Mouse (Mus musculus) neural tube, embryonic 13.5 days (tissue): ENCODE results near the gene Skiv2l. TPM values are rescaled to one million over a fixed set of nuclear protein-coding genes. Genes with fewer than 3 reads are reported as not detected.
A peak's percentile ranks its signal among the peaks of the same experiment; 100 is the strongest.

Source experiments
- ATAC-seq: fragments of 200-750 bp; cut with Nextera tagmentation; 2 replicates; pipeline ENCODE4 v1.8.0; 2017; ENCODE audit warnings: low read depth, mild to moderate bottlenecking, moderate TSS enrichment, moderate library complexity
- H3K27ac ChIP-seq: fragments of 300-500 bp; sonication (generic); replicated peaks from 2 replicates; pipeline ENCODE4 v1.5.1; 2015; ENCODE audit warnings: moderate library complexity, mild to moderate bottlenecking, inconsistent platforms
- H3K27me3 ChIP-seq: fragments of 300-500 bp; sonication (generic); 2 replicates; pipeline ENCODE4 v1.6.1; 2015; ENCODE audit warnings: mild to moderate bottlenecking, inconsistent platforms
- H3K36me3 ChIP-seq: fragments of 300-500 bp; sonication (generic); 2 replicates; pipeline ENCODE4 v1.6.1; 2015; ENCODE audit warnings: mild to moderate bottlenecking, inconsistent platforms
- H3K4me1 ChIP-seq: fragments of 300-500 bp; sonication (generic); replicated peaks from 2 replicates; pipeline ENCODE4 v1.6.1; 2015; ENCODE audit warnings: inconsistent platforms
- H3K4me2 ChIP-seq: fragments of 300-500 bp; sonication (generic); 2 replicates; pipeline ENCODE4 v1.6.1; 2015; ENCODE audit warnings: inconsistent platforms, mild to moderate bottlenecking, moderate library complexity
- H3K4me3 ChIP-seq: fragments of 300-500 bp; sonication (generic); 2 replicates; pipeline ENCODE4 v1.5.1; 2015; ENCODE audit warnings: mild to moderate bottlenecking, inconsistent platforms
- H3K9ac ChIP-seq: fragments of 300-500 bp; sonication (generic); 2 replicates; pipeline ENCODE4 v1.6.1; 2015; ENCODE audit warnings: moderate library complexity, mild to moderate bottlenecking, inconsistent platforms
- H3K9me3 ChIP-seq: fragments of 300-500 bp; sonication (generic); 2 replicates; pipeline ENCODE4 v1.6.1; 2016; ENCODE audit warnings: inconsistent platforms
- WGBS: fragments of 180-500 bp; shearing (Covaris S2); methylation state at CpG from one replicate; pipeline ENCODE4 v1.1.7; 2015; 5-methylcytosine and 5-hydroxymethylcytosine counted together
- polyA plus RNA-seq: library from polyadenylated mRNA; unstranded; fragments of >200 nt; fragmentation: Nextera tagmentation; extraction: Ambion mirVana; gene quantifications from 2 replicates; pipeline ENCODE4 v1.2.1, GENCODE M21; 2015

Skiv2l gene
- polyA plus RNA-seq, 1 experiment from 2014 or later = 49.7 TPM

DNA sequence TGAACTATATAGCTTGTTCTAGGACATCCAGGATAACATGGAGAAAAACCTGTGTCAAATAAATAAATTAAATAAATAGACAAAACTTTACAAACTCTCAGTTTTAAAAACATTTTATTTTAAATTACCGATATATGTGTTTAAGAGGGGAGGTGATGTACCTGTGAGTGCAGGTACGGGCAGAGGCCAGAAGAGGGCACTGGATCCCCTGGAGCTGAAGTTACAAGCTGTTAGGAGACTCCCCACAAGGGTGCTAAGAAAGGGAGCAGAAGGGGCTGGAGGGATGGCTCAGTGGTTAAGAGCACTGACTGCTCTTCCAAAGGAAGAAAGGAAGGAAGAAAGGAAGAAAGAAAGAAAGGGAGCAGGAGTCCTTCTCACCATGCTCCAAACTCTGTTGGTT lies 41.4 kb upstream of the Skiv2l start:
- Histone ChIP-seq H3K4me3 (no peak overlapping the region), H3K9me3 (no peaks in the 10 kb centered on the region), H3K4me1 (peaks cover 20% of the 10 kb centered on the region), H3K27ac (no peak overlapping the region), H3K9ac (no peak overlapping the region), H3K36me3 (peaks cover 7% of the 10 kb centered on the region), H3K4me2 (no peak overlapping the region), H3K27me3 (no peaks in the 10 kb centered on the region)
- no peak for ATAC-seq
- 98% methylated on average over 2 of the region's 2 CpGs for WGBS

- H3K4me1 ChIP-seq = peaks cover 8% of the 10 kb centered on the region
- H3K36me3 ChIP-seq = no peaks in the 10 kb centered on the region
- WGBS = 91% methylated on average over 12 of the region's 12 CpGs
- no peaks in the 10 kb centered on the region for H3K27me3 ChIP-seq
- no peak overlapping the region for H3K9ac ChIP-seq
- H3K9me3 ChIP-seq = no peaks in the 10 kb centered on the region
- ATAC-seq = no peak
- no peak overlapping the region for H3K27ac ChIP-seq
- no peak overlapping the region for H3K4me2 ChIP-seq
- H3K4me3 ChIP-seq = no peak overlapping the region
Measured at GRCm38 (mm10) chr17:34890074-34890743, 40.2 kb upstream of the Skiv2l start.

- Histone ChIP-seq H3K9me3 (no peaks in the 10 kb centered on the region), H3K4me2 (no peak overlapping the region), H3K4me3 (no peak overlapping the region), H3K27ac (no peak overlapping the region), H3K36me3 (no peaks in the 10 kb centered on the region), H3K27me3 (no peaks in the 10 kb centered on the region), H3K9ac (no peak overlapping the region), H3K4me1 (no peaks in the 10 kb centered on the region)
- ATAC-seq = no peak
- 88% methylated on average over 5 of the region's 5 CpGs for WGBS
Measured at GRCm38 (mm10) chr17:34887942-34888341, 37.9 kb upstream of the Skiv2l start.

DNA sequence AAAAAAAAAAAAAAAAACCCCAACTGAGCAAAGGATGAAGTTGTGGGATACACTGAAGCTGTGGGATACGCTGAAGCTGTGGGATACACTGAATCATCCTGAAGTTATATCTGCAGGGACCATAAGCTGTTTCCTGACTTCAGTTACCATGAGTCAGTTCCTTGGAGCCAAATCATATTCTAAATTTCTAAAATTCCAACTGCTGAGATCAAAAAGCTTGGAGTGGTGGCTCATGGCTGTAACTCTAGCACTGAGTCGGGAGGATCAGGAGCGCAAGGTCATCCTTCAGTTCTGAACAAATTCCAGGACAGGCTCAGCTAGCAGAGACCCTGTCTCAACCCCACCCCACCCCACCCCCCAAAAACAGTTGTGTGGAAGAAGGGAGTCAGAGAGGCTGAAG lies 35.6 kb upstream of the Skiv2l start:
- H3K27me3 ChIP-seq = peaks cover 12% of the 10 kb centered on the region
- no peak overlapping the region for H3K4me3 ChIP-seq
- 90% methylated on average over 3 of the region's 3 CpGs for WGBS

GRCm38 (mm10) chr17:34884704-34885103 lies 34.7 kb upstream of the Skiv2l start:
- H3K27ac ChIP-seq = no peak overlapping the region
- H3K4me1 ChIP-seq = no peaks in the 10 kb centered on the region
- H3K9ac ChIP-seq = no peak overlapping the region
- no peaks in the 10 kb centered on the region for H3K9me3 ChIP-seq
- WGBS = 86% methylated on average over 6 of the region's 6 CpGs
- no peak overlapping the region for H3K4me2 ChIP-seq
- ATAC-seq = no peak
- H3K36me3 ChIP-seq = no peaks in the 10 kb centered on the region
- no peak overlapping the region for H3K4me3 ChIP-seq
- H3K27me3 ChIP-seq = peaks cover 12% of the 10 kb centered on the region

More for the DNA sequence above, 35.6 kb upstream of the Skiv2l start:
- Histone ChIP-seq H3K27ac (no peak overlapping the region), H3K4me2 (no peak overlapping the region), H3K9me3 (no peaks in the 10 kb centered on the region), H3K4me1 (no peaks in the 10 kb centered on the region), H3K9ac (no peak overlapping the region), H3K36me3 (no peaks in the 10 kb centered on the region)
- no peak for ATAC-seq

DNA sequence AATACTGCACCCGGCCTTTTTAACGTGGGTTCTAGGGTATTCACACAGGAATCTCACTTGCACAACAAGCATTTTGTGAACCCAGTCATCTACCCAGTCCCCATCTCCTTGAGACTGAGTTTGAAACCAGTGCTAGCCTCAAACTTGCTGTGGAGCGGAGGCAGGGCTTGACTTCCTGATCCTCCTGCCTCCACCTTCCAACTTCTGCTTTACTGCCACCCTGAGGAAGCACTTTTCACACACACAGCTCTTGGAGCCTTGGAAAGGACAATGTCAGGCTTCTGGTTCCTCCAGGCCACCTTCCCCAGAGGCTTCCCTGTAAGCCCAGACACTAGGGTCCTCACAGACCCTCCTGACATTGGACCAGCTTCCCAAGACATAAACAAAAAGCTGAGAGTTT lies 33.3 kb upstream of the Skiv2l start:
- no peak overlapping the region for H3K4me3 ChIP-seq
- no peaks in the 10 kb centered on the region for H3K4me1 ChIP-seq
- H3K27me3 ChIP-seq = peaks cover 12% of the 10 kb centered on the region
- no peak for ATAC-seq
- 68% methylated on average over 3 of the region's 3 CpGs for WGBS
- H3K36me3 ChIP-seq = no peaks in the 10 kb centered on the region
- no peak overlapping the region for H3K27ac ChIP-seq
- H3K9me3 ChIP-seq = no peaks in the 10 kb centered on the region
- no peak overlapping the region for H3K4me2 ChIP-seq
- H3K9ac ChIP-seq = no peak overlapping the region

GRCm38 (mm10) chr17:34881683-34882310 lies 31.8 kb upstream of the Skiv2l start, which contains the start of gene Gm20547:
TSS of gene Gm20547 (minus strand) at chr17:34882042.
- peak within 1 kb of the TSS; percentile 22; the same call in 1 of the 2 replicates for H3K4me2 ChIP-seq
- no peaks in the 10 kb centered on the region for H3K4me1 ChIP-seq
- WGBS = 9% methylated on average over 15 of the region's 15 CpGs
- peak within 1 kb of the TSS; percentile 45; the same call in 1 of the 2 replicates for H3K9ac ChIP-seq
- H3K4me3 ChIP-seq = no peak within 1 kb of the TSS
- H3K27me3 ChIP-seq = peaks cover 12% of the 10 kb centered on the region
- no peak within 1 kb of the TSS for H3K27ac ChIP-seq
- H3K36me3 ChIP-seq = no peaks in the 10 kb centered on the region
- no peak for ATAC-seq
- no peaks in the 10 kb centered on the region for H3K9me3 ChIP-seq

DNA sequence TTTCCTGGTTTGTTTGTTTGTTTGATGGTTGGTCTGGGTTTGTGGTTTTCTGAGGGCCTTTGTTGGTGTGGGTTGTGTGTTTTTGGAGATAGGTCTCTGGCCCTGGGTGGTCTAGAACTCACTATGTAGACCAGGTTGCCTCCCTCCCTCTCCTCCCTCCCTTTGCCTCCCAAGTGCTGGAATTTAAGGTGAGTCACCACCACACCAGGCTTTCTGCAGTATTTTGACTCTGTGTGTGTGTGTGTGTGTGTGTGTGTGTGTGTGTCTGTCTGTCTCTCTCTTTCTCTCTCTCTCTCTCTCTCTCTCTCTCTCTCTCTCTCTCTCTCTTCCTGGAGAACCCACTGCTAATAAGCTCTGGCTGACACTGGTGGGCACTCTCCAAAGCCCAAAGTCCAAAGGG lies 31.2 kb upstream of the Skiv2l start:
- no peak overlapping the region for H3K4me2 ChIP-seq
- no peak overlapping the region for H3K9ac ChIP-seq
- no peak for ATAC-seq
- no peaks in the 10 kb centered on the region for H3K36me3 ChIP-seq
- no peak overlapping the region for H3K27ac ChIP-seq
- peaks cover 12% of the 10 kb centered on the region for H3K27me3 ChIP-seq
- H3K9me3 ChIP-seq = no peaks in the 10 kb centered on the region
- H3K4me3 ChIP-seq = no peak overlapping the region
- no peaks in the 10 kb centered on the region for H3K4me1 ChIP-seq

- ATAC-seq = no peak
- WGBS = 67% methylated on average over 11 of the region's 11 CpGs
- no peak within 1 kb of the TSS for H3K9ac ChIP-seq
- no peaks in the 10 kb centered on the region for H3K36me3 ChIP-seq
- H3K4me2 ChIP-seq = no peak within 1 kb of the TSS
- no peak within 1 kb of the TSS for H3K27ac ChIP-seq
- no peak within 1 kb of the TSS for H3K4me3 ChIP-seq
- peaks cover 12% of the 10 kb centered on the region for H3K27me3 ChIP-seq
- no peaks in the 10 kb centered on the region for H3K4me1 ChIP-seq
- no peaks in the 10 kb centered on the region for H3K9me3 ChIP-seq
Measured at GRCm38 (mm10) chr17:34879336-34879879, 29.4 kb upstream of the Skiv2l start, which contains the start of gene Zbtb12. TSS of gene Zbtb12 (plus strand) at chr17:34879483.

DNA sequence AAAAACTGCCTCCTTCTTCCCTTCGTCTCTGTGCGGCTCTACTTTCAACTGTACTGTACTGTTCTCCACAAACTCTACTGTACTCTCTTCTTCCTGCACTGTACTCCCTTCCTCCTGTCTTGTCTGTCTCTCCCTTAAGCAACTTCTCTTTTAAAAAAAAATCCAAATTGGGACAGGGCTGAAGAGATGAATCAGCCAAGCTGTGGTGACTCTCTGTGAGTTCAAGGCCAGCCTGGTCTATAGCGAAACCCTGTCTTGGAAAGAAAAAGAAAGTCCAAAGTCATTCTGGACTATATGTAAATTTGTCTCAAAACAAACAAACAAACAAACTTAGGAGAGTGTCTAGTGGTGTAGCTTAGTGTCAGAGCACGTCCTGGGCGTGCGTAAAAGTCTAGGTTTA lies 24.3 kb upstream of the Skiv2l start:
- ATAC-seq = no peak
- H3K4me2 ChIP-seq = no peak overlapping the region
- H3K9ac ChIP-seq = no peak overlapping the region
- no peaks in the 10 kb centered on the region for H3K9me3 ChIP-seq
- H3K4me3 ChIP-seq = no peak overlapping the region
- no peaks in the 10 kb centered on the region for H3K36me3 ChIP-seq
- no peaks in the 10 kb centered on the region for H3K27me3 ChIP-seq
- H3K4me1 ChIP-seq = no peaks in the 10 kb centered on the region
- H3K27ac ChIP-seq = no peak overlapping the region
- 88% methylated on average over 6 of the region's 6 CpGs for WGBS

DNA sequence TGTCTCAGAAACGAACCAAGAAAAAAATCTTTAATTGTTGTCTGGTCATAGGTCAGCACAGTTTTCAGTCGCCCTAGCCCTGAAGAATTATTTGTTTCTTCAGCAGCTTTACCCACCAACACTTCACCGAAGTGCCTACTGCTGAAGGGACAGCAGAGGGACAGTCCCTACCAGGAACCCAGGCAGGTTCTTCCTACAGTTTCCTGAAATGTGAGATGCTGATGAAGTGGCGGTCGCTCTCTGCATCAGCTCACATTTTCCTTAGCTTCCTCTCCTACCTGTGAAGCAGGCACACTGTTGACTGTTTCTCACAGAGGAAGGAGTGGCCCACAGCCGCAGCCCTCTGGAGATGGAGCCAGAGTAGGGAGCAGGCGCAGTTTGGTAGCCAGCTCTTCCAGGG lies 16.0 kb upstream of the Skiv2l start:
- H3K9me3 ChIP-seq = no peaks in the 10 kb centered on the region
- H3K4me3 ChIP-seq = no peak overlapping the region
- no peak overlapping the region for H3K9ac ChIP-seq
- no peak overlapping the region for H3K4me2 ChIP-seq
- 68% methylated on average over 7 of the region's 7 CpGs for WGBS
- H3K27ac ChIP-seq = no peak overlapping the region
- no peaks in the 10 kb centered on the region for H3K36me3 ChIP-seq
- no peaks in the 10 kb centered on the region for H3K27me3 ChIP-seq
- no peak for ATAC-seq
- H3K4me1 ChIP-seq = no peaks in the 10 kb centered on the region

DNA sequence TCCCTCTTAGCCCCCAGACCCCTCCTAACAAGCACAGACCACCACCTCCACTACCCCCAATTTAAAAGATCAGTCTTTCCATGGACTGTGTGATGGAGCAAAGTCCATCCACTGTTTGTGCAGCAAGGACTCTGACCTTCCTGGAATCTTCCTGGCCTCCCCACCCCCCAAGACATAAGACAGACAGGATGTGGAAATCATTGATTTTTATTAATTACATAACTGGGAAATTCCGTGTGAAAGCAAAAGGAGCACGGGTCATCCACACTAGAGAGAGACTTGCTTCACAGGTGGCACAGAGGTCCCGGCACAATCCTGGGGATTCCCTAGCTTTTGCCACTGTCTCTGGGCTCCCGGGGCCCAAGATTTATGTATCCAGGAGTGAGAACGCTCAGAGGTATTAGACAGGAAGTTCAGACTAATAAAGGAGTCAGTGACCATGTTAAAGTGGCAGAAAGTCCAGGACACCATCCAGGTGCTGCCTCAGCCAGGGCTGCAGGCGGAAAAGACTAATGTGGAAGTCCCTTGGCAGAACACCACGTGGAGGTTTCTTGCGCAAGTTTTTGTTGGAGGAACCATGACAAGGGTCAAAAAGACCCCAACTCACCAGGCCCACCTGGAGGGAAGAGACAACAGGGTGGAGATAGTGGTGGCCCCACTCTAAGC lies 12.5 kb upstream of the Skiv2l start, which contains the start of gene Cfb:
Gene Cfb, minus strand, starts transcription at position 103 of the 666 bp plus-strand sequence.
- H3K36me3 ChIP-seq = peaks cover 8% of the 10 kb centered on the region
- no peak within 1 kb of the TSS for H3K4me3 ChIP-seq
- no peak within 1 kb of the TSS for H3K4me2 ChIP-seq
- 68% methylated on average over 8 of the region's 8 CpGs for WGBS
- H3K9ac ChIP-seq = no peak within 1 kb of the TSS
- no peaks in the 10 kb centered on the region for H3K4me1 ChIP-seq
- no peaks in the 10 kb centered on the region for H3K27me3 ChIP-seq
- ATAC-seq = no peak
- no peak within 1 kb of the TSS for H3K27ac ChIP-seq
- no peaks in the 10 kb centered on the region for H3K9me3 ChIP-seq
